Mouse (Mus musculus) frontal cortex, adult 2 months (tissue): ENCODE measurements around the gene 1700123L14Rik. TPM values are rescaled to one million over a fixed set of nuclear protein-coding genes. Genes with fewer than 3 reads are reported as not detected.
A peak's percentile ranks its signal among the peaks of the same experiment; 100 is the strongest.
"Not testable (repeated sequence)": the region's sequence is repeated elsewhere in the genome, so short reads cannot be mapped to it uniquely, and the experiment has no call there.

Source experiments
- DNase-seq, 2 experiments: peaks; one replicate each; pipeline ENCODE4 v3.0.0; 2022; ENCODE audit warnings: low spot score in 1 of 2; ENCODE audit errors: extremely low spot score in 1 of 2
- polyA plus RNA-seq: library from polyadenylated mRNA; depleted of rRNA; stranded (reverse); fragments of >200 nt; gene quantifications from 2 replicates; pipeline ENCODE4 v1.2.3, GENCODE M21; 2012; rRNA removed

Gene 1700123L14Rik
- polyA plus RNA-seq = 0.06 TPM in 1 of 2 replicates, not detected in the other

DNA sequence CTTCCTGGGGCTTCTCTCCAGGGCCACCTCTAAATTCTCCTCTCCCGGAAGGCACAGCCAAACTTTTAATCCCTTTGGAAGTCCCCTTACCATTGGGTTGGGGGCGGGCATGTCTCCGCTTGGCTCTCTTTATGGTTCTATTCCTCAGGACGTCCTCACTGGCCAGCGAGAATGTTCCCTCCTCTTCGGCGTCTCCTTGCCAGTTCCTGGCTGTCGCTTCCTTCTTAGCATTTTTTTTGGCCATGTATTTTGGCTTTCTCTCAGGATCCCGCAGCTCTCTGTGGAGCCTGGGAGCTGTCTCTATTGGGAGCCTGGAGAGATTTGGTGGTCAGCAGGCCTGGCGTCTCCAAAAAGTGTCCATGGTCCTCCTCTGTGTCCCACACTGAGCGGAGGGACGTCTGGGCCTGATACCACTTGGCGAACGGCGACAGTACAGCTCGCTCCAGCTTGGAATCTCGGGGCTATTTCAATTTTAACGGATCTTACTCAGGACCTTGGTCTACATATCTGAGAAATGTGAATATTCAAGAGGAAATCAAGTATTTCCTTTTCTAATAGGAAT, at the start of gene 1700123L14Rik:
Gene 1700123L14Rik, minus strand, starts transcription at position 426 of the 562 bp plus-strand sequence.
- DNase-seq = no peak

- no peak for DNase-seq
Measured at GRCm38 (mm10) chr6:96205395-96205794, 39.4 kb upstream of the 1700123L14Rik start.

- not testable (repeated sequence) for DNase-seq
Measured at GRCm38 (mm10) chr6:96198991-96199390, 32.9 kb upstream of the 1700123L14Rik start.

- DNase-seq = peak in 1 of 2 experiments; percentile 32
Measured at GRCm38 (mm10) chr6:96186517-96186916, 20.5 kb upstream of the 1700123L14Rik start.

GRCm38 (mm10) chr6:96183392-96183791, 17.3 kb upstream of the 1700123L14Rik start:
- DNase-seq = no peak

GRCm38 (mm10) chr6:96178530-96178929, 12.5 kb upstream of the 1700123L14Rik start:
- DNase-seq = no peak

DNA sequence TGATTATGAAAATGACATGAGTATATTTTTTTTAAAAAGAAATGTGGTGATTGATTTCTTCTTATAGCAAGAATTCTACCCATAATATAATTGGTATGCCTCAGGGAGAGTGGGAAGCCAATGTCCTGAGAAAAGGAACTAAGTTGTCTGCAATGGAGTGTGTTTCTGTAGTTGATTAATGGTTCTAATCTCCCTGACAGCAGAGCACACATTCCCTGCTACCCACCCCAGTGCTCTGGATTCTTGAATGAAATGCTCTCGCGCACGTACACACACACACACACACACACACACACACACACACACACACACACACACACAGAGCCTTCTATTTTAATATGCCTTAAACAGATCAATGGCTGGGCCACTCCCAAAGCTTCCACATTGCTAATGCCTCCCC, 7.6 kb upstream of the 1700123L14Rik start:
- no peak for DNase-seq

DNA sequence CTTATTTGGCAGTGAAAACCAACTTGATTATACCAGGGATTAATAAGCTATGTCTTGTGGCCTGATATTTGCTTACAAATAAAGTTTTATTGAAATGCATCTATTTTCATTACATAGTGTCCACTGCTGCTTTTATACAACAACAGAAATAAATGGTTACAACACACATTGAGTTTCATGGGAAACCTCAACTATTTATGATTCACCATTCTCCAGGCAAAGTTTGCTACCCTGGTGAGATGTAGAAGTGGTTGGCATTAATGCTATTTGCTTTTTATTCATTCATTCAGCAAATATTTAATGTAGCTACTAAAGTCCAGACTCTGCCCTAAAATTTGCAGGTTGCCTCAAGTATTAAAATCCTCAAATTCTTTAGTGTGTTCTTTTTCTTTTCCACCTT, 988 bp upstream of the 1700123L14Rik start:
- DNase-seq = no peak

- DNase-seq = no peak
Measured at GRCm38 (mm10) chr6:96165403-96165802, 640 bp downstream of the 1700123L14Rik start.

DNA sequence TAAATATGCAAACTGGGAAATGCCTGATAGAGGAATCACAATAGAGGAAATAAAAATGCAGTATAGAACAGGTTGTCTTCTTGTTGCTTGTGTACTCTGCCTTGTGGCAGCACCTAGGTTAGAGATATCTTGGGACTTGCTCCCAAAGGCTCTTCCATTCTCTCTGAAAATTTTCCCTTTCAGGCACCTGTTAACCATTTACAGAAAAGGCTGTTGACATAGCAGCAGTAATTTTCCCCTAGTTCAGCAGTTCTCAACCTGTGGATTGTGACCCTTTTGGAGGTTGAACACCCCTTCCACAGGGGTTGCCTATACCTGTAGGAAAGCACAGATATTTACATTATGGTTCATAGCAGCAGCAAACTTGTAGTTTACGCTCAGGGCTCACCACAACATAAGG, 22.7 kb downstream of the 1700123L14Rik start:
- no peak for DNase-seq

- DNase-seq = peak in 1 of 2 experiments; percentile 64
Measured at GRCm38 (mm10) chr6:96116534-96117272, 49.3 kb downstream of the 1700123L14Rik start.

- DNase-seq = peak in 1 of 2 experiments; percentile 16
Measured at GRCm38 (mm10) chr6:96116148-96116533, 49.9 kb downstream of the 1700123L14Rik start.

Other genes with a start within 250 kb of the 1700123L14Rik start
- 12.1 and 16.8 TPM in 2 replicates for gene Fam19a1, start 53.1 kb downstream of the 1700123L14Rik start, polyA plus RNA-seq